Mouse (Mus musculus): ENCODE results near the gene Arhgap15.

DNA sequence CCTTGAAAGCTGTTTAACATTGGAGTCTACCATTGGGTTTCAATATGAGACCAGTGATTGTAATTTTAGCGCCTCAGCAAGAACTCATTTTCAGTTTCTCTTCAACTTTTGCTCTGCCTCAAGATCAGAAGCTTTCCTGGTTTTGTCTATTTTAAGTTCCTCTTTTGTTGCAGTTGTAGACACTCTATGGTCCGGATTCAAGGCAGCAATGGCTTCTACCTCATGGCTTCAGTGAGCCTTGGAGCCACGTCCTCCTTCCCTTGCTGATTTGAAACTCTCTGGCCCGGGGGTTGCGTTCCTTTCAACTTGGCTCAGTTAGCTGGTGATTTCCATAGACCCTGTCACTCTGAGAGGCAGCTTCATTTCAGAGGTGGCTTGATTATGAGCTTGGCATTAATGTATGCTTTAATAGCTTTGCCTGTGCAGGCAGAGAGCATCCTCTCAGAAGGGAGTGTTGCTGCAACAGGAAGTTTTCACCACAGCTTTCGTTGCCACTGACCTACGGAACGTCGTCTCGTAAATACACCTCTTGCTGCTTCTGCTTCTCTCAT is 10.0 kb upstream of the Arhgap15 start:
- TF ChIP-seq POLR2A (IDR thresholded peaks at IDR 0.05; ENCODE audit: insufficient read depth, low read depth, low read length) (no peak), CTCF (IDR thresholded peaks at IDR 0.05) (no peak)

Measured in heart, adult 2 months (tissue).